Mouse (Mus musculus): ENCODE measurements at regions not wholly inside any gene's neighbourhood (a gene's known extent, or its start where the extent isn't known, plus 50 kb on each side); places are given as distances from the start of the nearest gene placed in this dataset.
A peak's percentile ranks its signal among the peaks of the same experiment; 100 is the strongest.

DNA sequence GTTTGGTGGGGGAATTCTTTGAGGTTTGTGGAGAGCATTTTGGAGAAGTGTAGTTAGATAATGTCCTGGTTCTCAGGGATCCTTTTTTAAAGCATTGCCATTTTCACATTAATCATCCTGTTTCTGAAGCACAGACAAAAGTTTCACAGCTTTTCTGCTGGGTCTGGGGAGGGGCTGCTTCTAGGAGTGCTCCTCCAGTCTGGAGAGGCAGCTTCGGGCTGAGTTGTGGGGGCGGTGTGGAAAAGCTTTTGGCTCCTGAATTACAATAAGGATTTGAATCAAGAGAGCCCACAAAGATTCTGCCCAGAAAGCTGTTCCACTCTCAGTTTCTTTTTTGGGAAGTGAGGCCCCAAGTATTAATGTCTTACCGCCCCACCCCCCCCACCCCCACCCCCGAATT is 89.2 kb upstream of the Akt3 start:
- TF ChIP-seq CTCF (IDR thresholded peaks at IDR 0.05; ENCODE audit: borderline replicate concordance, extremely low read depth, insufficient read depth, insufficient read length) (no peak), POLR2A (IDR thresholded peaks at IDR 0.05; ENCODE audit: borderline replicate concordance, extremely low read depth, insufficient read depth, insufficient read length, poor library complexity, severe bottlenecking) (no peak)
- DNase-seq (ENCODE audit: low read depth) = peak; percentile 36

GRCm38 (mm10) chr1:177346540-177346939 is 88.5 kb upstream of the Akt3 start:
- TF ChIP-seq POLR2A (IDR thresholded peaks at IDR 0.05; ENCODE audit: borderline replicate concordance, extremely low read depth, insufficient read depth, insufficient read length, poor library complexity, severe bottlenecking) (no peak), CTCF (IDR thresholded peaks at IDR 0.05; ENCODE audit: borderline replicate concordance, extremely low read depth, insufficient read depth, insufficient read length) (no peak)
- no peak for DNase-seq (ENCODE audit: low read depth)

DNA sequence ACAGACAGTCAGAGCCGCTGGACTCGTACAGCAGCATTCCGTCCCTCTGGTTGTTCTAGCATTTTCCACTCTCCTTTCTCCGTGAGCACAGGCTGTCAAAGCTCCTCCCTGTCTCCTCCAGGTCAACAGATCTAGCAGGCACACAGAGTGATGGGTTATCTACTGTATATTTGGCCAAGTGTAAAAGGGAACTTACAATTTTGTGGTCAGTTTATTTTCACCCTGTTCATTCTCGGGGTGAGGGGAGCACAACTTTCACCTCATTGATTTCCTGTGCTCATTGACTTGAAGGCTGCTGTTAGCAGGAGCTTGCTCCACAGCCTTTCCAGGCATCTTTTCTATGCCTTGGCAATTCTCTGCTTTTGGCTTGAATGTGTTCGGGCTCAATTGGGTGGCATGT is 87.5 kb upstream of the Akt3 start:
- DNase-seq (ENCODE audit: low read depth) = no peak
- TF ChIP-seq CTCF (IDR thresholded peaks at IDR 0.05; ENCODE audit: borderline replicate concordance, extremely low read depth, insufficient read depth, insufficient read length) (no peak), POLR2A (IDR thresholded peaks at IDR 0.05; ENCODE audit: borderline replicate concordance, extremely low read depth, insufficient read depth, insufficient read length, poor library complexity, severe bottlenecking) (no peak)

GRCm38 (mm10) chr1:177343949-177344348 is 85.9 kb upstream of the Akt3 start:
- no peak for TF ChIP-seq CTCF (IDR thresholded peaks at IDR 0.05; ENCODE audit: borderline replicate concordance, extremely low read depth, insufficient read depth, insufficient read length)
- no peak for TF ChIP-seq POLR2A (IDR thresholded peaks at IDR 0.05; ENCODE audit: borderline replicate concordance, extremely low read depth, insufficient read depth, insufficient read length, poor library complexity, severe bottlenecking)
- DNase-seq (ENCODE audit: low read depth) = no peak

- TF ChIP-seq CTCF (IDR thresholded peaks at IDR 0.05; ENCODE audit: borderline replicate concordance, extremely low read depth, insufficient read depth, insufficient read length) = no peak
- no peak for TF ChIP-seq POLR2A (IDR thresholded peaks at IDR 0.05; ENCODE audit: borderline replicate concordance, extremely low read depth, insufficient read depth, insufficient read length, poor library complexity, severe bottlenecking)
- DNase-seq (ENCODE audit: low read depth) = peak; percentile 79
Measured at GRCm38 (mm10) chr1:177343121-177343520, 85.1 kb upstream of the Akt3 start.

DNA sequence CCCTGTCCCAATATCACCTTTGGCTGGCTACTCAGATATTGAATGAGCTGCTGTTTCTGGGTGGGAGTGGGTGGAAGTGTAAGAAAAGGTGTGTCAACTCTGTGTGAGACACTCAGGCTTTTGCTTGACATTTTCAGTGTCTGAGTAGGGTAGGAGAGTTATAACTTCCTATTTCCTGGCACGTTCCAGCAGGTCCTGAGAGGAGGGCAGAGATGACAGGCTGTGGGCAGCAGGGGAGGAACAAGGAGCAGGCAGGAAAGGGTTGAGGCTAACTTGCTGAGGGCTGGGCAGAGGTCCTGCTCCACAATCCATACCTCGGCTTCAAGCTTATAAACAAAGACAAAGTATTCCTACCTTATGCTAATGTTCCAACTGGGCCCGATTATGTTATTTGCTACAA is 82.2 kb upstream of the Akt3 start:
- DNase-seq (ENCODE audit: low read depth) = no peak
- TF ChIP-seq POLR2A (IDR thresholded peaks at IDR 0.05; ENCODE audit: borderline replicate concordance, extremely low read depth, insufficient read depth, insufficient read length, poor library complexity, severe bottlenecking) = no peak
- no peak for TF ChIP-seq CTCF (IDR thresholded peaks at IDR 0.05; ENCODE audit: borderline replicate concordance, extremely low read depth, insufficient read depth, insufficient read length)

- DNase-seq (ENCODE audit: low read depth) = peak; percentile 35
Measured at GRCm38 (mm10) chr1:177339207-177339787, 81.3 kb upstream of the Akt3 start.

DNA sequence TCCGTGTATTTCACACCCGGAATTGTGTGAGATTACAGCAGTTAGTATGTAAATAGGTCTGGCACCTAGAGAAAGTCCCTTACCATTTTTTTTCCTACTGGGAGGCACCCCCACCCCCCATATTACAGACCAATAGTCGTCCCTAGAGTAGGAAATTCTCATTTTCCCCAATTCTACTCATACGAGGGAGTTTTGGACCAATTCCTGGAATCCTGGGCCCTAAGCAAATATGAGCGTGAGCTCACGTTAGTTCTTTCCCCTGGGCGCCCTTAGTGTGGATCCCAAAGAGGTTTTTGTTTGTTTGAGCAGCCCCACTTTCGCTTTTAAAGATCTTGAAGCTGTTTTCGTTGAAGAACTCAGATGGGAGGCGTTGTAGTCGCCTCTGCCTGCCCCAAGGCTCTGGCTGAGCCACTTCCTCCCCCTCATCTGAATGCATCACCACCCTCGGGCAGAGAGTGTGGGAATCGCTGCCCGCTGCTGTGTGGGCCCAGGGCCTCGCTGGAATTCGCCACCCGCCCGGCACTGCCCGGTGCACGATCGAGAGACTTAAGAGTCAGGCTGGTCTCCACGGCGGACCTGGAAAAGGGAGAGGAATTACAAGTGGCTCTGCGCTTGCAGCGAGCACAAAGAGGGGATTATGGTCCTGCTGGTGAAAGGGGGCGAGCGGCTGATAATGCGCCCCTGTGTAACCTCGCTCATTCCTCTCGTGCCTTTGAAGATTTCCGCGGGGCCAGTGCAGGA is 80.6 kb upstream of the Akt3 start:
- no peak for TF ChIP-seq POLR2A (IDR thresholded peaks at IDR 0.05; ENCODE audit: borderline replicate concordance, extremely low read depth, insufficient read depth, insufficient read length, poor library complexity, severe bottlenecking)
- no peak for TF ChIP-seq CTCF (IDR thresholded peaks at IDR 0.05; ENCODE audit: borderline replicate concordance, extremely low read depth, insufficient read depth, insufficient read length)
- DNase-seq (ENCODE audit: low read depth) = peak; percentile 96

GRCm38 (mm10) chr1:177337756-177338155 is 79.8 kb upstream of the Akt3 start:
- DNase-seq (ENCODE audit: low read depth) = no peak
- TF ChIP-seq CTCF (IDR thresholded peaks at IDR 0.05; ENCODE audit: borderline replicate concordance, extremely low read depth, insufficient read depth, insufficient read length) (no peak), POLR2A (IDR thresholded peaks at IDR 0.05; ENCODE audit: borderline replicate concordance, extremely low read depth, insufficient read depth, insufficient read length, poor library complexity, severe bottlenecking) (no peak)

DNA sequence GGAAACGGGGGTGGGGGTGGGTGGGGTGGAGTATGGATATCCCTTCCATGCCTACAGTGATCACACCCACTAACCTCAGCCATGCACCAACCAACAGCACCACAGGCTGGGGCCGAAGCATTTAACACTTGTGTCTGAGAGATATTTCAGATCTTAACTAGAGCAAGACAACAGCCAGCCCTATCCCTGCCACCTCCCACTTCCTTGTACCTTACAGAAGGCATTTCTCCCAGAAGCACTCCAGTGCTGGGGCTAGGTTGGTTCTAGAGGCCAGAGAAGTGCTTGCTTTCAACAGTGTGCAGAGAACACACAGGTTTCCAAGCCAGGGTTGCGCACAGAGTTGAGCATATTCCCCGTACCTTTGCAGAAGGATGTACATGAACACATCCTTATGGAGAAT is 79.1 kb upstream of the Akt3 start:
- no peak for TF ChIP-seq CTCF (IDR thresholded peaks at IDR 0.05; ENCODE audit: borderline replicate concordance, extremely low read depth, insufficient read depth, insufficient read length)
- no peak for TF ChIP-seq POLR2A (IDR thresholded peaks at IDR 0.05; ENCODE audit: borderline replicate concordance, extremely low read depth, insufficient read depth, insufficient read length, poor library complexity, severe bottlenecking)
- DNase-seq (ENCODE audit: low read depth) = no peak

DNA sequence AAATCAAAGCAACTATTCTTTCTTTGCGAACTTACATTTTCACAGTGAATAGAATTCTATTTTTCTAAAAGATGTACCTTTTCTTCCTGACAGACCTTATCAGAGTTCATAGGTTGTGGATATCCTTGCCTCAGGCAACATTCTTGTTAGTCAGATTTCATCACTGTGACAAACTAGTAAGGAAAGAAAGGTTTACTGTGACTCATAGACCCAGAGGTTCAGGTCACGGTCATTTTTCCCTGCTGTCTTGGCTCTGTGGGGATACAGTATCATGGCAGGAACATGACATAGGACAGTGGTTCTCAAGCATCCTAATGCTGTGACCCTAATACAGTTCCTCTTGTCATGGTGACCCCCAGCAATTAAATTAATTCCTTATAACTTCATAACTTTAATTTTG is 78.4 kb upstream of the Akt3 start:
- no peak for TF ChIP-seq CTCF (IDR thresholded peaks at IDR 0.05; ENCODE audit: borderline replicate concordance, extremely low read depth, insufficient read depth, insufficient read length)
- TF ChIP-seq POLR2A (IDR thresholded peaks at IDR 0.05; ENCODE audit: borderline replicate concordance, extremely low read depth, insufficient read depth, insufficient read length, poor library complexity, severe bottlenecking) = no peak
- no peak for DNase-seq (ENCODE audit: low read depth)

GRCm38 (mm10) chr1:177335961-177336360 is 78.0 kb upstream of the Akt3 start:
- TF ChIP-seq CTCF (IDR thresholded peaks at IDR 0.05; ENCODE audit: borderline replicate concordance, extremely low read depth, insufficient read depth, insufficient read length) = no peak
- no peak for TF ChIP-seq POLR2A (IDR thresholded peaks at IDR 0.05; ENCODE audit: borderline replicate concordance, extremely low read depth, insufficient read depth, insufficient read length, poor library complexity, severe bottlenecking)
- DNase-seq (ENCODE audit: low read depth) = no peak

Data from brain, embryonic 14.5 days (tissue).